Mouse (Mus musculus) gastrocnemius, postnatal 36 days (tissue): Measurements from ENCODE around the gene Ranbp9. TPM values are rescaled to one million over a fixed set of nuclear protein-coding genes. Genes with fewer than 3 reads are reported as not detected.
"Not testable (repeated sequence)": the region's sequence is repeated elsewhere in the genome, so short reads cannot be mapped to it uniquely, and the experiment has no call there.

Experiments
- DNase-seq, 2 experiments: peaks; one replicate each; pipeline ENCODE4 v3.0.0; 2022
- intact Hi-C: fragments of 180-260 bp; cut with DNase I; formaldehyde crosslinking; loops from one replicate; pipeline ENCODE4 v1.15.1; 2025
- total RNA-seq, 2 experiments: library from RNA; stranded (reverse); gene quantifications; 2 replicates each; pipeline ENCODE4 v1.2.3; 2021

Gene Ranbp9
- total RNA-seq, 2 experiments from 2014 or later = 36.9 to 40.5 TPM

DNA sequence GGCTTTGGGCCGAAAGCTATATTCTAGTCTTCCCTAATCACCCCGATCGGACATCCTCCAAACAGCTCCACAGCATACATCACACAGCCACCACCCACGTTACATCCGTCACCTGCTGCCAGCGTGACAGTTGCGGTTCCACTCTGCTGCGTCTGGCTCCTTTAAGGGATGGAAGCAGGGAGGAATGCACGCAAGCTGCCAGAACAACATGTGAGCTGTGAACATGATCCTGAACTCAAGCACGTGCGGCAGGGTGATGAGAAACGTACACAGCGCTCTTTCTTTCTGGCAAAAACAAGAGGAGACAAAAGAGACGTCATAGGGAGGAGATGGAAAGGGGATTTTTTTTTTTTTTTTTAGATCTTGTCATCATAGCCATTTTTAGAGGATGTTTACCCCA lies 17.8 kb upstream of the Ranbp9 start:
- DNase-seq = no peak
- intact Hi-C loops = no loop called here

- intact Hi-C loops = no loop called here
- no peak for DNase-seq
These were observed 16.7 kb upstream of the Ranbp9 start for GRCm38 (mm10) chr13:43497769-43498168.

DNA sequence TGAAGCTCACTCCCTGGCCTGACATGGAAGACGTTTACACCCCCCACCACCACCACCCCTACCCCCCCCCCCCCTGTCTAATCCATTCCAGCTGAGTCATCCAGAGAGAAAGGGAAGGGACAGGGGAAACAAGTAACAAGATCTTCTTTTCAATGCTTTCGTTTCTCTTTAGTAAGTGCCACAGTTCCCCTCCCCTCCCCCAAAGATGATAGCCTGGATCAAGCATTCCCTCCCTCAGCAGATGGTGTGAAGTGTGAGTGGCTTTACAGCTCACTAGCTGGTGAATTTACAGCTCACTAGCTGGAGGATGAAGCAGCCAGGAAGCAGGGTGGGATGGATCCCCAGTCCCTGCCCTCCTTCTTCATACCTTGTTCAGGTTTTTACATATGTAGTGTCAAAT lies 15.6 kb upstream of the Ranbp9 start:
- intact Hi-C loops = no loop called here

GRCm38 (mm10) chr13:43495645-43496044 lies 14.6 kb upstream of the Ranbp9 start:
- DNase-seq = no peak
- intact Hi-C loops = no loop called here

More for the DNA sequence above, 15.6 kb upstream of the Ranbp9 start:
- no peak for DNase-seq

DNA sequence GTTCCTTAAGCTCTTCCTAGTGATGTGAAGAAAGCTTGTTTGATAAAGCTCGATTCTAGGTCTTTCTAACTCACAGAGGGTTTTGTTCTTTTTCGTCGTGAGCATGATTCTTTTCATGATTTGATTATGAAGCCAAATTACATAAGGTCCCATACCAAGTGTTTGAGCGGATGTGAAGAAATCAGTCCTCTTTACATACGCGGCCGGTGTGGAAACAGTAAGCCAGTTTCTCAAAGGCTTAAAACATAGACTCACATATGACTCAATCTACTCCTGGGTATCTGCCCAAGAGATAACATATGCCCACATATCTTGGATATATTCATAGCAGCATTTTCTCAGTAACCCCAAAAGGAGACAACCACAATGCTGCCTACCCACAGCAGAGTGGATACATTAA lies 12.6 kb upstream of the Ranbp9 start:
- intact Hi-C loops = no loop called here
- no peak for DNase-seq

DNA sequence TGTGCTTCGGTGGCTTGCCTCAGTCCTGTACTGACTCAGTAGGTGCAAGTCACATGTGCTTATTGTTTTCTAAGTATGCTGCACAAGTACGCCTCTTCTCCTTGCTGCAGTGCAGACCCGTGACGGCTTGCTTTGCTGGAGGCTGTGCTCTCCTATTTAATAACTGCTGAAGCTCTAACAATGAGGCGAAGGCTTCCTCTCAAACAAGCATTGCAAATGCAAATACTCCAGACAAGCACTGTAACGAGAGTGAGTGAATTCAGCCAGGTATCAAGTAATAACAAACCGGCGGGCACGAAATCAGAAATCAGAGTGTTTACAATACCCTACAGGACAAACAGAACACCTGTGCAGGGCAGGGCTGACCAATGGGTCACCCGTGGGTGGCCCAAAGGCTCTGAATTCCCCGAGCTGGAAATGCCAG lies 12.0 kb upstream of the Ranbp9 start:
- no peak for DNase-seq
- intact Hi-C loops = no loop called here

DNA sequence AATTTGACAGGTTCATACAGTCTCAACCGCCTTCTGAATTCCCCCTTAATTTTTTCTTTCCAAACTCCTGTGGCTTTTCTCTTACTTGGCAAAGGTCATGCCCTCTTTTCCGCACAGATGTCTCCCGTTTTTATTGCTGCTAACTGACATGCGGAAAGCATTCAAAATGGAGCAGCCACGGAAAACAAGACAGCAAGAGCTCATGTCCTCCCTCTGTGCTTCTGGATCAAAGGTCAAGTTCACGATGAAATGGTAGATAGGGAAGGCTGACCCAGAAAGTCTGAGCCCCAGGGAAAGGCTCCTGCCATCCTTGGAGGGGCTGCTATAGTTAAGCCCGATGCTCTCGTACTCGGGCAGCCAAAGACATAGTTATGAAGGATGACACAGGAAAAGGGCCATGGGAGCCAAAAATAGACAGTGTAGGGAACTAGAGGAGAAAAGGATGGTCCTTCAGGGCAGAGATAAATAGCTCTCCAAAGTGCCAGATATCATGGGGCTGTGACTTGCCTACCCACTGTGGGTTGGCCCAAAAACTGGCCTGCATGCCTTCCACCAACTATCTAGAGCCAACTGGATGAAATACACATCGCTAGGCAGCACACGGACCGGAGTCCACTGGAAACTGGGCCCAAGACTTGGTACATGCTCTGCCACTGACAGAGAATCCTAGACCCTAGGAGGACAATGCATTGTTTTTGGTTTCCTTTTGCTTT lies 5.6 kb upstream of the Ranbp9 start:
- intact Hi-C loops = no loop called here
- no peak for DNase-seq

GRCm38 (mm10) chr13:43485278-43485976 lies 4.3 kb upstream of the Ranbp9 start:
- DNase-seq = no peak

DNA sequence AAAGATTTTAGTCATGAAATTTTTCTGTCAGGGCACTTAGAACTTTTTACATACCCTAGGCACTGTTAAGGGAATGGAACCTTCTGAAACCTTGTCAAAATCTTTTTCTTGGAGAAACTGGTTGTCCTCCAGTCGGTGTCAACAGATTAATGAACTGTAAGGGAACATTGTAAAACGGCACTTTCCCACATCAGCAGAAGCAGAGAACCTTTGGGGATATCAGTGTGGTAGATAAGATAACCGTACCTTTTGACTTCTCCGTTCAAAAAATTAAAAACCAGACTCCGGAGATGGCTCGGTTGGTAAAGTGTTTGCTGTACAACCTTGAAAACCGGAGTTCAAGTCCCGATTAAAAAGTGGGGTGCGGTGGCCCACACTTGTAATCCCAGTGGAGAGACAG lies 1.7 kb upstream of the Ranbp9 start:
- intact Hi-C loops = loop anchor here (5.0 kb wide), 1 partner anchor 40 kb away; no protein-coding TSS in a partner anchor
- DNase-seq = no peak

More at GRCm38 (mm10) chr13:43485278-43485976, 4.3 kb upstream of the Ranbp9 start:
- intact Hi-C loops = no loop called here

- DNase-seq = no peak
- intact Hi-C loops = loop anchor here (5.0 kb wide), 1 partner anchor 40 kb away; no protein-coding TSS in a partner anchor
These were observed 770 bp upstream of the Ranbp9 start for GRCm38 (mm10) chr13:43481859-43482245.

- DNase-seq = no peak
- intact Hi-C loops = loop anchor here (5.0 kb wide), 1 partner anchor 42 kb away; no protein-coding TSS in a partner anchor
These were observed 506 bp downstream of the Ranbp9 start for GRCm38 (mm10) chr13:43480595-43480956.

DNA sequence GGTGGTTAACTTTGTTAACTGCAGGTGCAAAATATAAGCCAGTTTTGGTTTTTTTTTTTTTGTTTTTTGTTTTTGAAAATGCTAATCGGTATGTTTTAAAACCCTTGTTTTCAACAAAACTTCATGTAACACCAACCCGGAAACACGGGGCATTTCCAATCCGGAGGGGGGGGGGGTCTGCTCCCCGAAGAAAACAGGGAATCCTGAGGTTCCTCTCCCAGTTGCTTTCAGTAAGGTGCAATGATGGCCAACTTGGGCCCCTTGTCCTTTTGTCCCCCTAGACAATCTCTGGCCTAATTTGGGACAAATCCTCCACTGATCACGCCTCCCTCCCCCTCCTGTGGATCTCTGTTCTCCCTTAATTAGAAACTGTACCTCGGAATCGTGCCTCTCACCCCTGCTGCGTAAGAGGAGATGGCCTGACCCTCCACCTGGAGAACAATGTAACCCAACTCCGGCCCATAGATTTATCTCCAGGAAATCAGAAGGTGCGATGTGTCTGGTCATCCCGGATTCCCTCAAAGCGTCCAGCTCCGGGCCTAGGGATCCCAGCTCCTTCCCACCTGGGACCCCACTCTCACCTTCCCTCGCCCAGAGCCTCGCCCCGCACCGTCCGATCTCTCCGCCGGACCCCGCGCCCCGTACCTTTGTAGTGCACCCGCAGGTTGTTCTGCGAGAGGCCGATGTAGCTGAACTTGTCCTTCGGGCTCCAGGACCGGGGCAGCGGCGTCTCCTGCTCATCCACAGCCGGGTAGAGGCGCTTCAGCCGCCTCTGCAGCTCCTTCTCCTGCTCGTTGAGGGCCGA lies 1.1 kb downstream of the Ranbp9 start:
- intact Hi-C loops = loop anchor here (5.0 to 10.0 kb wide), 2 partner anchors 42 to 55 kb away; no protein-coding TSS in a partner anchor
- DNase-seq = peak in 1 of 2 experiments; percentile 32

- DNase-seq = no peak
- intact Hi-C loops = loop anchor here (10.0 kb wide), 1 partner anchor 54 kb away; no protein-coding TSS in a partner anchor
These were observed 1.9 kb downstream of the Ranbp9 start for GRCm38 (mm10) chr13:43479024-43479705.

DNA sequence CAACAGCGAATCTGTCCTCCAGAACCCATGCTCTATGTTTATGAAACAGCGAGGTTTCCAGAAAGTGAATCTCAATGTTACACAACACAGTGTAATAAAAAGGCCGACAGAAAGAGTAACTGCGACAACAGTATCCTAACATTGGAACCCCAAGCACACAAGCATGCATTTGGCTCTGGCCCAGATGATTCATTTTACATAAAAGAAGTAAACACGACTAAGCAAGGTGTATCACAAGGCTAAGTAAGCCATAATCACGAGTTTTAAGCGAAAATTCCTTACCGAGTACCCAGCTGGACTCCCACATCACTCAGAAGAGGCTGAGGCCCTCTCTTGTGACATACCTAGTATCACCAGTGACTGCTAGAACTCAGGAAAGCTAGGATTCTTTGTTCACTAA lies 2.5 kb downstream of the Ranbp9 start:
- DNase-seq = no peak
- intact Hi-C loops = loop anchor here (10.0 kb wide), 1 partner anchor 54 kb away; no protein-coding TSS in a partner anchor

DNA sequence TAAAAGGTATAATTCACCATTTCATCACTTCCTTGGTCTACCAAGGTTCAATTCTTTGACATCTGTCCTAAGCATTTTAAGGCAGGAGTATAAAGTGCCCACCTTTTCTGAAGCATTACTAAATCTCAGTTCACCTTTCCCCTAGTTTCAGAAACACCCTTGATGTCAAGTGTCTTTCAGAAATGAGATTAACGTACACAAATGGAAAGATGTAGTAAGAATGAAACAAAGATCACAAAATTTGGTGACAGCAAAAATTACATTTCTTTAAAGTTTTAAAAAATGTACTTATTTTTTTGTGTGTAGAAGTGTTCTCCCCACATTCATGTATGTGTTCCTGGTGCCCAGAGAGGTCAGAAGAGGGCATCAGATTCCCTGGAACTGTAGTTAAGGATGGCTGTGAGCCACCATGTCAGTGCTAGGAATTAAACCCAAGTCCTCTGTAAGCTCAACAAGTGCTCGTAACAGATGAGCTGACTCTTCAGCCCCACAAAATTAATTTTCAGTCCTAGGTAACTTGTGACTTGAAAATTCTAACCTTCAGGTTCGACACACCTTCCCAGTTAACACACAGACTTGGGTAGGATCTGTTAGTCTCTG lies 3.9 kb downstream of the Ranbp9 start:
- no peak for DNase-seq
- intact Hi-C loops = loop anchor here (10.0 kb wide), 1 partner anchor 52 kb away; no protein-coding TSS in a partner anchor

- intact Hi-C loops = loop anchor here (10.0 kb wide), 1 partner anchor 51 kb away; no protein-coding TSS in a partner anchor
- no peak for DNase-seq
These were observed 4.9 kb downstream of the Ranbp9 start for GRCm38 (mm10) chr13:43476226-43476625.

GRCm38 (mm10) chr13:43474722-43475121 lies 6.4 kb downstream of the Ranbp9 start:
- intact Hi-C loops = loop anchor here (10.0 kb wide), 1 partner anchor 50 kb away; no protein-coding TSS in a partner anchor
- no peak for DNase-seq

- intact Hi-C loops = loop anchor here (10.0 kb wide), 1 partner anchor 47 kb away; no protein-coding TSS in a partner anchor
- DNase-seq = not testable (repeated sequence)
These were observed 9.2 kb downstream of the Ranbp9 start for GRCm38 (mm10) chr13:43471861-43472260.

DNA sequence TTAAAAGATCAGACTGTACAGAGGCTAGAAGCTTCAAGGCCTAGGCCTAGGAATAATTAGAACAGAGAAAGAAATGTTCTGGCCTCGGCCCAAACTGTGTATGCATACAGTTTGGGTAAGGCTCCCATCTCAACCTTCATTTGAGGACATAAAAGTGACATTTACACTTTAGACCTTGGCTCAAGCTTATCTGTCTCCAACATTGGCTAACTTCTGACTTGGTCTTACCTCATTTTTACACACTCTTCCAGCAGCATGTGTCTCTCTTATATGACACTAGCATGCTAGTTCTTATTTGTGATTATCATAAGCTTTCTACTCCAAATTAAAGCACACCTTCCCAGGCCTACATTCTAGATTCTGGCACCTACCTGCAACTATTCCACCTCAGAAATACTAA lies 11.5 kb downstream of the Ranbp9 start:
- no peak for DNase-seq
- intact Hi-C loops = loop anchor here (10.0 kb wide), 1 partner anchor 45 kb away; no protein-coding TSS in a partner anchor
